Mouse (Mus musculus) G1E (cell line): Measurements from ENCODE around the gene Gm21830. TPM values are rescaled to one million over a fixed set of nuclear protein-coding genes. Genes with fewer than 3 reads are reported as not detected.
"Not testable (repeated sequence)": the region's sequence is repeated elsewhere in the genome, so short reads cannot be mapped to it uniquely, and the experiment has no call there.

Experiments
- ATAC-seq: 2 replicates; pipeline ENCODE4 v1.8.0; 2016; ENCODE audit warnings: mild to moderate bottlenecking; ENCODE audit not compliant: insufficient number of reproducible peaks, poor library complexity, low FRiP score, severe bottlenecking; ENCODE audit errors: extremely low read depth
- DNase-seq: peaks from one replicate; pipeline ENCODE4 v3.0.0; 2012; ENCODE audit warnings: low spot score
- H3K27me3 ChIP-seq: 2 replicates; pipeline ENCODE4 v1.6.1; 2012; ENCODE audit warnings: mild to moderate bottlenecking, low read length, inconsistent platforms; ENCODE audit not compliant: insufficient read depth
- H3K36me3 ChIP-seq: replicated peaks from 2 replicates; pipeline ENCODE3; 2012; ENCODE audit warnings: mild to moderate bottlenecking, inconsistent platforms
- H3K4me1 ChIP-seq: 2 replicates; pipeline ENCODE4 v1.6.1; 2012; ENCODE audit warnings: low read depth, low read length, inconsistent platforms, mixed read lengths; ENCODE audit not compliant: insufficient read depth
- H3K4me3 ChIP-seq: 2 replicates; pipeline ENCODE4 v1.5.1; 2012; ENCODE audit warnings: low read depth, mild to moderate bottlenecking, inconsistent platforms, low read length, moderate library complexity, mixed read lengths
- H3K9me3 ChIP-seq: replicated peaks from 2 replicates; pipeline ENCODE4 v1.6.1; 2012; ENCODE audit warnings: inconsistent platforms
- CTCF ChIP-seq: IDR thresholded peaks from 2 replicates; pipeline ENCODE4 v1.5.1; 2012; ENCODE audit warnings: low read depth, low read length, inconsistent platforms, mixed read lengths
- GATA1 ChIP-seq: IDR thresholded peaks from 2 replicates; pipeline ENCODE4 v1.6.1; 2012; ENCODE audit warnings: borderline replicate concordance, low read length, inconsistent platforms, mixed read lengths
- GATA2 ChIP-seq: IDR thresholded peaks from 2 replicates; pipeline ENCODE4 v1.6.1; 2012; ENCODE audit warnings: low read depth, low read length, inconsistent platforms, borderline replicate concordance
- POLR2AphosphoS5 ChIP-seq: IDR thresholded peaks from 2 replicates; pipeline ENCODE4 v1.6.1; 2012; ENCODE audit warnings: low read depth, low read length, inconsistent platforms; ENCODE audit not compliant: insufficient replicate concordance
- TAL1 ChIP-seq: conservative IDR thresholded peaks from 2 replicates; pipeline ENCODE4 v1.6.1; 2012; ENCODE audit warnings: low read depth, low read length, inconsistent platforms, mixed read lengths
- polyA plus RNA-seq: library from polyadenylated mRNA; stranded (reverse); fragments of >175 nt; gene quantifications from 2 replicates; pipeline ENCODE4 v1.2.3, GENCODE M21; 2012
- total RNA-seq, 2 experiments: library from RNA; stranded (forward) in 1 of 2; stranded (reverse) in 1 of 2; fragments of 200-1000 nt in 1 of 2; fragments of >200 nt in 1 of 2; fragmentation: Nextera tagmentation in 1 of 2; gene quantifications; 2 replicates each; pipeline ENCODE4 v1.2.3; 2014 to 2017

Gm21830 gene
- total RNA-seq (2014; fragmentation: Nextera tagmentation) (not detected in 2 replicates), total RNA-seq (2017) (not detected in 2 replicates), polyA plus RNA-seq (not detected in 2 replicates)

DNA sequence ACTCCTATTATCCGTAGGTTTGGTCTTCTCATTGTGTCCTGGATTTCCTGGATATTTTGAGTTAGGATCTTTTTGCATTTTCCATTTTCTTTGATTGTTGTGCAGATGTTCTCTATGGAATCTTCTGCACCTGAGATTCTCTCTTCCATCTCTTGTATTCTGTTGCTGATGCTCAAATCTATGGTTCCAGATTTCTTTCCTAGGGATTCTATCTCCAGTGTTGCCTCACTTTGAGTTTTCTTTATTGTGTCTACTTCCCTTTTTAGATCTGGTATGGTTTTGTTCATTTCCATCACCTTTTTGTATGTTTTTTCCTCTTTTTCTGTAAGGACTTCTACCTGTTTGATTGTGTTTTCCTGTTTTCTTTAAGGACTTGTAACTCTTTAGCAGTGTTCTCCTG is at the start of gene Gm21830:
Gene Gm21830 (plus strand): TSS at position 301 of the 400 bp plus-strand sequence.
- not testable (repeated sequence) for DNase-seq, H3K4me1 ChIP-seq, H3K4me3 ChIP-seq, ATAC-seq, H3K9me3 ChIP-seq, H3K27me3 ChIP-seq, H3K36me3 ChIP-seq

DNA sequence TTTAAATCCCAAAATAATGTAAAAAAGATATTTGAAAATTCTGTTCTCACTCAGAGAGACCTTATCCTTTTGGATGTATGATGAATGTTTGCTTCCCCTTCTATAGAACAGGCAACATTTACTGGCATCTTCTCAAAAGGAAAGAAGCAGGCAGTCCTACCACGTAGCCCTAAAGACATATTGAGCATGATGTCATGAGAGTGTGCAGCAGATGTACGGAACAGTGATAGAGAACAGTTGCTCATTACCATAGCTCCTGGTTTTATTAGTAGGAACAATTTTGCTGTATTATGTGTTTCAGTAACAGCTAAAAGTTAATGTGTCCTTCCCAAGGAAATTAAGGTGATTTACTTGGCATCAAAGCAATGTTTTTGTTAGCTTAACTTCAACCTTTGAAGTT is 49.0 kb upstream of the Gm21830 start:
- Histone ChIP-seq H3K4me3 (no peak overlapping the region), H3K27me3 (no peaks in the 10 kb centered on the region), H3K36me3 (no peaks in the 10 kb centered on the region), H3K9me3 (peaks cover 5% of the 10 kb centered on the region; the same call in 1 of the 2 replicates), H3K4me1 (no peaks in the 10 kb centered on the region)
- ATAC-seq = no peak
- DNase-seq = no peak
- TF ChIP-seq POLR2AphosphoS5 (no peak), TAL1 (no peak), CTCF (no peak), GATA1 (no peak), GATA2 (no peak)

DNA sequence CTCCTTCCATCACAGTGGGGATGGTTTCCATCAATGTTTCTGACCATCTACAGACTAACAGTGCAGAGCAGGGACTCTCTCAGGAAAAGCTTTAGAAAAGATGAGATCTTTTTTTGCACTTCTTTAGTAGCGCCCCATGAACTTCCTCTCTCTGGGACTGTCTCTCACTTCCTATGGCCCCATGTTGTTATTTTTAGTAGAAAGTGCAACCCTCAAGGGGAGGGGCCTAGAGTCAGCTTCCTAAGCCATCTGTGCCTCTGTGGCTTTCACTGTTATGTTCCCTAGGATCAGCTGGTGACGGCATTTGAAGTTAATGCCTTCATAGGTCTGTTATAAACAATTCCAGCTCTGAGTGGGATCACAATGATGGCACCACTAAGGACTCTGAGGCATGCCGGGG is 35.0 kb upstream of the Gm21830 start:
- Histone ChIP-seq H3K9me3 (peaks cover 3% of the 10 kb centered on the region), H3K27me3 (no peaks in the 10 kb centered on the region), H3K36me3 (no peaks in the 10 kb centered on the region), H3K4me1 (no peaks in the 10 kb centered on the region), H3K4me3 (no peak overlapping the region)
- TF ChIP-seq TAL1 = no peak
- TF ChIP-seq GATA2 = no peak
- no peak for TF ChIP-seq POLR2AphosphoS5
- no peak for TF ChIP-seq CTCF
- TF ChIP-seq GATA1 = no peak
- ATAC-seq (no peak), DNase-seq (no peak)

DNA sequence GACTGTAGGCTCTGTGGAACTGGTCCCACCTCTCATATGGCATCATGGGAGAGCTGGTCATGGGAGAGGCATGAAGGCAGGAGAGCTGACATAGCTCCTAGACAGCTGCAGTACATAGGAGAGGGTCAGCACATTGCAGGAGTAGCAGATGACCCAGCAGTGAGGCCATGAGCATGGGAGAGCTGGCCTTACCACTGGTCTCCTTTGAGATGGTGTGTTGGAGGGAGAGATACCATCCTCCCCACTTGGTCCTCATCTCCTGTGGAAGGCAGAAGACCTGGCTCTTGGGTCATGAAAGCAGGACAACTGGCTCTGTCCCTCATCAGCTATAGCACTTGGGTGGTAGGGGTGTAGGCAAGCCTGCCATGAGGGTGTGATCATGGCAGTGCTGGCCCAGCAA is 7.3 kb downstream of the Gm21830 start:
- ATAC-seq (no peak), DNase-seq (no peak)
- H3K4me3 ChIP-seq = no peak overlapping the region
- H3K9me3 ChIP-seq = peaks cover 15% of the 10 kb centered on the region
- H3K36me3 ChIP-seq = no peaks in the 10 kb centered on the region
- no peaks in the 10 kb centered on the region for H3K27me3 ChIP-seq
- TF ChIP-seq GATA1 (no peak), POLR2AphosphoS5 (no peak), TAL1 (no peak)
- no peaks in the 10 kb centered on the region for H3K4me1 ChIP-seq

DNA sequence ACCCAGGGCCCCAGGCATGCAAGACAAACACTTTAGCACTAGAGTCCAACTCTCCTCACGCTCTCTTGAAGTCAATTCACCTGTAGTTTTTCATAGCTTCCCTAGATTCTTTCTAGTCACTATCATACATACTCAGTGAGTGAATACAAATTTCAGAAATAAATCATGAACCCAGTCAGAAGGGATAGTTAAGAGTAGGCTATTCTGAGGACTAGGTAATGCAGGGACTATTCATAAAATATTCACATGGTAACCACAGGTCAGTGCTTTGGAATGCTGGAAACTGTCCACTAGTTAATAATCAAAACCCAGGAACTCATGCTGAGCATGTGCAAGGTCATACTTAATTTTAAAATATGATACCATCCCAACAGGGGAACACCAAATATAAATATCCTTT is 9.3 kb downstream of the Gm21830 start:
- H3K27me3 ChIP-seq = no peaks in the 10 kb centered on the region
- DNase-seq = no peak
- no peak for TF ChIP-seq POLR2AphosphoS5
- TF ChIP-seq CTCF = no peak
- TF ChIP-seq GATA2 = no peak
- TF ChIP-seq GATA1 = no peak
- no peak for TF ChIP-seq TAL1
- peaks cover 15% of the 10 kb centered on the region for H3K9me3 ChIP-seq
- ATAC-seq = no peak
- no peak overlapping the region for H3K4me3 ChIP-seq
- no peaks in the 10 kb centered on the region for H3K36me3 ChIP-seq
- H3K4me1 ChIP-seq = no peaks in the 10 kb centered on the region

DNA sequence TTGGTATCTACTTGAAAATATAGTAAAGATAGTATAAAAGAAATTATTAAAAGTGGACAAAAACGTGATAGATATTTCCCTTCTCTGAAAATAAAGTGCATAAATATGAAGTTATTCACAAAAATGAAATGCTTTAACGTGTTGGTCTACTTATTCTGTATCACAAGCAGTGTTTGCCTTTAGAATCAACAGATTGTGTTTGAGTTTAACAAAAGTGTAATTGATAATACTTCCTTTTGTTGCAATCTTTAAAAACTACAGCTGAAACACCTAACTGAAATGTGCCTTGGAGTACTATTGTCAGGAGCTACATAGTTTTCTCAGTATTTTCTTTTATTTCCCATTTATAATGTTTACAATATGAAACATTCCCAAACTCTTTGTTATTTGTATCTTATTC is 19.6 kb downstream of the Gm21830 start, which contains the start of gene Gm26727:
Gene Gm26727 (minus strand): TSS at position 101 of the 400 bp plus-strand sequence.
- DNase-seq = no peak

DNA sequence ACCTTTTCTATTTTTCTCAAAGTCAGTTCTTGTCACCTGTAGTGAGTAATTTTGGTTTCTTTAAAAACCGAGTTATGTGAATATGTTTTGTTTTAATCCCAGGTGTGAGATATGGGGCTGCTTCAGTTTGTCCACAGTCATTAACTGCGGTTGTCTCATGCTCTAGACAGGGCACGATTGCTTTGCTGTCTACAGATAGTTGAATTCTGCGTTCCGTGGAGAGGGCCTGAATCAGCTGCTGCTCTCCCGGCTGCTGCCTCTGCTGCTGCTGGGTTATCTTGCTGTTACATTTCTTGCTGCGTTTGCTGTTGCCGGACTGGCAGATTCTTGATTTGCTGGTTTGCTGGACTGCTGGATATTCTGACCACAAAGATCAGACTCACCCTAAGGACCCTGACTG is 24.8 kb downstream of the Gm21830 start:
- TF ChIP-seq GATA2 (no peak), CTCF (no peak), POLR2AphosphoS5 (no peak), TAL1 (no peak), GATA1 (no peak)
- no peak overlapping the region for H3K4me3 ChIP-seq
- no peaks in the 10 kb centered on the region for H3K4me1 ChIP-seq
- H3K9me3 ChIP-seq = peaks cover 3% of the 10 kb centered on the region
- H3K27me3 ChIP-seq = no peaks in the 10 kb centered on the region
- no peak for DNase-seq
- no peaks in the 10 kb centered on the region for H3K36me3 ChIP-seq
- no peak for ATAC-seq

More for the DNA sequence above, 19.6 kb downstream of the Gm21830 start, which contains the start of gene Gm26727:
- Histone ChIP-seq H3K36me3 (no peaks in the 10 kb centered on the region), H3K27me3 (no peaks in the 10 kb centered on the region), H3K9me3 (no peaks in the 10 kb centered on the region), H3K4me3 (no peak within 1 kb of the TSS), H3K4me1 (no peaks in the 10 kb centered on the region)
- no peak for TF ChIP-seq GATA2
- no peak for TF ChIP-seq CTCF
- TF ChIP-seq TAL1 = no peak
- no peak for TF ChIP-seq GATA1
- TF ChIP-seq POLR2AphosphoS5 = no peak
- ATAC-seq = no peak
